Mouse (Mus musculus) stomach, postnatal 0 days (tissue): Measurements from ENCODE around the gene Tmem56.

Experiments used
- CTCF ChIP-seq: IDR thresholded peaks from 2 replicates; pipeline ENCODE4 v1.5.1; 2016; ENCODE audit warnings: antibody characterized with exemption, low read depth, mild to moderate bottlenecking, moderate library complexity
- EP300 ChIP-seq: optimal IDR thresholded peaks from 2 replicates; pipeline ENCODE3; 2016; ENCODE audit warnings: antibody characterized with exemption

DNA sequence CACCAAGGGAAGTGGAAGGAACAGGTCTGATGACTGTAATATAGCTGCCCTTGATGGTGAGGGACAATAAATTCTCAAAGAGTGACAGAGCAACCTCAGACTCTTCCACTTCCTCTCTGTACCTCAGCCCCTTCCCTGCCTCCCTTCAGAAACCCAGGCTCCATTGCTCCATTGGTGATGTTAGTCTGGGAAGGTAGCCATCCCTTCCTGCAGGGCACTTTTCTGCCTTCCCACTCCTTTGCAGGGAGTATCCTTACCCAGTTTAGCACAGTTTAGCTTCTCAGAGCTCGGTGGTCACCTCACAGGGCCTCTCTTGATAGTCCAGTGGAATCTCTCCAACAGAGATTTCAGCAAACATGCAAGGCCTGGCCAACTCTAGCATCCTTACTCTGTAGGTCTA lies 22.1 kb downstream of the Tmem56 start:
- TF ChIP-seq CTCF (no peak), EP300 (no peak)
